In the genomic region with DNA sequence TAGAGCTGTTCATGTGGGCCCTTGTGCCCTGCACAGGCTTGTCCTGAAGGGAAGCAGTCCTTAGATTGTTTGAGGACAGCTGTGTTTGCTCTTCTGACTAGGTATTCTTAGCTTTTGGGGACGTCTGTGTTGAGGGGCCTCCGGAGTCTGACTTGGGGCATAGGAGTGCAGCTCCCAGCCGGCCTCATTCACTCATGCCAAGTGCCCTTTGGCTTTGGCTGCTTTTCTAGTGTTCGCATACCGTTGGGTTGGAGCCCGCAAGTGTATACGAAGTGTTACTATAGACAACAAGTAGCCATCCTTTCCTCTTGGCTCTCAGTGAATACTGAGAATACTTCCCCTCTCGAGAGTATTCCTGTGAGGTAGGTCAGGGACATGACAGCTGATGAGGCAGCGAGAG, we compare ENCODE assay signal across 14 mouse cellular contexts. TPM values are rescaled to one million over a fixed set of nuclear protein-coding genes. Genes with fewer than 3 reads are reported as not detected.
"Had no signal": no experiment of that assay in that cellular context is flagged by ENCODE, and none has a peak within 500 bp of the region (broad histone marks: within the 10 kb centered on the region; RNA-seq: fewer than 3 reads in every experiment).

No protein-coding gene starts in this region.

- H3K4me1 ChIP-seq: intestine, embryonic 15.5 days; limb, embryonic 12.5 days; neural tube, embryonic 12.5 days had no signal

- H3K27me3 ChIP-seq: intestine, embryonic 15.5 days; limb, embryonic 12.5 days; liver, embryonic 13.5 days; megakaryocyte, embryonic 14.5 days; neural tube, embryonic 12.5 days had no signal

- H3K4me2 ChIP-seq: intestine, embryonic 15.5 days; limb, embryonic 12.5 days; liver, embryonic 13.5 days; midbrain, embryonic 11.5 days; neural tube, embryonic 12.5 days had no signal

- ATAC-seq: intestine, embryonic 15.5 days; liver, postnatal 0 days had no signal

- H3K9me3 ChIP-seq: intestine, embryonic 15.5 days; limb, embryonic 12.5 days; liver, embryonic 13.5 days; megakaryocyte, embryonic 14.5 days; neural tube, embryonic 12.5 days had no signal

- H3K4me3 ChIP-seq: intestine, embryonic 15.5 days; layer of hippocampus, adult 2 months; limb, embryonic 12.5 days; liver, embryonic 13.5 days; megakaryocyte, embryonic 14.5 days; neural tube, embryonic 12.5 days had no signal

- H3K27ac ChIP-seq: intestine, embryonic 15.5 days; layer of hippocampus, adult 2 months; limb, embryonic 12.5 days; liver, embryonic 13.5 days; macrophage; neural tube, embryonic 12.5 days; stomach, postnatal 0 days had no signal

- DNase-seq: liver; liver, embryonic 13.5 days; liver, postnatal 0 days; thymus, postnatal 4 days had no signal

- H3K9ac ChIP-seq: intestine, embryonic 15.5 days; limb, embryonic 12.5 days; liver, embryonic 13.5 days; liver, postnatal 0 days; neural tube, embryonic 12.5 days had no signal

RNA-seq across cellular contexts. Expression of gene Mfsd13b, which starts 44.1 kb away (rescaled TPM):
- total RNA-seq: monocyte, adult 5-6 weeks; neutrophil, adult 5-6 weeks had no signal
- polyA plus RNA-seq: liver, embryonic 13.5 days; liver, postnatal 0 days had no signal
